Mouse (Mus musculus) G1E (cell line): Measurements from ENCODE around the gene Tmem165.

ENCODE experiments used
- CTCF ChIP-seq: IDR thresholded peaks from 2 replicates; pipeline ENCODE4 v1.5.1; 2012; ENCODE audit warnings: low read depth, low read length, inconsistent platforms, mixed read lengths
- GATA1 ChIP-seq: IDR thresholded peaks from 2 replicates; pipeline ENCODE4 v1.6.1; 2012; ENCODE audit warnings: borderline replicate concordance, low read length, inconsistent platforms, mixed read lengths
- GATA2 ChIP-seq: IDR thresholded peaks from 2 replicates; pipeline ENCODE4 v1.6.1; 2012; ENCODE audit warnings: low read depth, low read length, inconsistent platforms, borderline replicate concordance
- POLR2AphosphoS5 ChIP-seq: IDR thresholded peaks from 2 replicates; pipeline ENCODE4 v1.6.1; 2012; ENCODE audit warnings: low read depth, low read length, inconsistent platforms; ENCODE audit not compliant: insufficient replicate concordance
- TAL1 ChIP-seq: conservative IDR thresholded peaks from 2 replicates; pipeline ENCODE4 v1.6.1; 2012; ENCODE audit warnings: low read depth, low read length, inconsistent platforms, mixed read lengths

DNA sequence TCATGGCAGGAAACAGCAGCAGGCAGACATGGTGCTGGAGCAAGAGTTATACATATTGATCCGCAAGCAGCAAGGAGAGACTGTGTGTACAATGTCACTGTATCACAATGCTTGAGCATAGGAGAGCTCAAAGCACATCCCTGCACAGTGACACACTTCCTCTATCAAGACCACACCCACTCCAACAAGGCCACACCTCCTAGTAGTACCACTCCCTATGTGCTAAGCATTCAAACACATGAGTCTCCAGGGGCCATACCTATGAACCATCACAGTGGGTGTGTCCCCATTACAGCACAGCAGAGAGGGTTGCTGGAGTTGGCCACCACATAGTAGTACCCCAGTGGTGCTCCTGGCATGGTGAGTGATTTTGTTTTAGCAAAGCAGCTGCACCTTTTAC is 37.3 kb upstream of the Tmem165 start:
- TF ChIP-seq CTCF = no peak
- no peak for TF ChIP-seq GATA1
- no peak for TF ChIP-seq TAL1
- TF ChIP-seq POLR2AphosphoS5 = no peak
- TF ChIP-seq GATA2 = no peak
